Mouse (Mus musculus): Measurements from ENCODE around the gene Ddx39b.
"Not testable (repeated sequence)": the region's sequence is repeated elsewhere in the genome, so short reads cannot be mapped to it uniquely, and the experiment has no call there.

Gene Ddx39b

GRCm38 (mm10) chr17:35220156-35220952, 21.2 kb upstream of the Ddx39b start, which contains the start of gene Gm16181:
Gene Gm16181 (plus strand): TSS chr17:35220834.
- no peak for DNase-seq

GRCm38 (mm10) chr17:35222299-35222698, 19.2 kb upstream of the Ddx39b start:
- DNase-seq = no peak

- DNase-seq = no peak
Observed at GRCm38 (mm10) chr17:35224641-35225040, 16.9 kb upstream of the Ddx39b start.

DNA sequence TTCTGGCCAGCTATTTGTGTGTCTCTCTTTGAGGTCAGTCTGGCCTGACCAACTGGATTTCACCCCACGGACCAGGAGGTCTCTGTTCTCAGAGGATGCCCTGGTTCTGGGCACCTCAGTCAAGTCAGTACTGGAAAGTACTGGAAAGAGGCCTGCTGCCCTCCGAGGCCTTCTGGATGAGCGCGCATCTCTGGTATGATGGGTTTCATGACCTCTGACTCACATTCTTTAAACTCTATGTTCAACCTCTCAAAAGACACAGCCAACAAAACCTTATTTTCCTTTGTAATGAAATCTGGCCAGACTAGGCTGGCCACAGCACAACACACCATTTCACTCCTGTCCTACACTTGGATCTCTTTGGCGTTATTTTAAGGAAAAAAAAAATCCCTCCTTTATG, 16.1 kb upstream of the Ddx39b start:
- DNase-seq = no peak

DNA sequence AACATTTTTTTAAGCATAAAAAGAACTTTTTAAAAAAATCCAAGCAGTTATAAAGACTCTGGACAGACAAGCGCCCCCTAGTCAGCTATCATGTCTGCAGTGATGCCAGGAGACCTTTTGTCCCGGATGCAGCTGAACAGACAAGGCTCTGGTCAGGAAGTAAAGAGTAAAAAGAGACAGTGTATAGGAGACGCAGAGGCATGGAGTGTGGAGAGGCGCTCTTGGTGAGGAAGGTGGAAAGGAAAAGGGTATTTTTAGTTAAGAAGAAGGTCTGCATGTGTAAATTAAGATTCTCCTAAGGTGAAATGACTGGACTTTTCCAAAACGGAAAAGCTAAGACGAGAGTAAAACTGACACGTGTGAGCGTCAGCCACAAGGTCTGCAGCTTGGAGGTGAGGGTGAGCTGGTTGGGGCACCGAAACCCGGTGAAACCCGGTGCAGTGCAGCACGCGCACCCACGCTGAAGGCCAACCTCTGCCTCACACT, 14.9 kb upstream of the Ddx39b start:
- no peak for DNase-seq

- no peak for DNase-seq
Observed at GRCm38 (mm10) chr17:35231022-35231421, 10.5 kb upstream of the Ddx39b start.

DNA sequence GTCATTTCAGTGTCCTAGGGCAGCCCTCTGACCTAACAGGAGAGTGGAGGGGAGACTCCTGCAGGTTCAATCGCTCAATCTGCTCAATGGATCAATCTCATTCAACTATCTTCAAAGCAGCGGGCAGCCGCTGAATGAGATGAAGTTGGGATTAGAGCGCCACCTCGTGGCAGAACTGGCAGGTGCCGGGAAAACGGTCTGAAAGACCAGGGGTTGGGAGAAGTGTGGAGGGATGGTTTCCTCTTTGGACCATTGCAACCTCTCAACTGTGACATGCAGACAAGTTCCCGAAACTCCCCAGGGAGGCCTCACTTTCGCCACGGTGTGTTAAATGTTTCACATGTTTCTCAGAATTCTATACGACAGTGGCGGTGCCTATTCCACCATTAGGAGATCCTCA, 9.5 kb upstream of the Ddx39b start:
- DNase-seq = peak; percentile 78

- DNase-seq = no peak
Observed at GRCm38 (mm10) chr17:35232659-35233058, 8.9 kb upstream of the Ddx39b start.

- no peak for DNase-seq
Observed at GRCm38 (mm10) chr17:35233114-35233980, 8.2 kb upstream of the Ddx39b start, which contains the start of gene Atp6v1g2. Gene Atp6v1g2 (plus strand): TSS chr17:35233660.

DNA sequence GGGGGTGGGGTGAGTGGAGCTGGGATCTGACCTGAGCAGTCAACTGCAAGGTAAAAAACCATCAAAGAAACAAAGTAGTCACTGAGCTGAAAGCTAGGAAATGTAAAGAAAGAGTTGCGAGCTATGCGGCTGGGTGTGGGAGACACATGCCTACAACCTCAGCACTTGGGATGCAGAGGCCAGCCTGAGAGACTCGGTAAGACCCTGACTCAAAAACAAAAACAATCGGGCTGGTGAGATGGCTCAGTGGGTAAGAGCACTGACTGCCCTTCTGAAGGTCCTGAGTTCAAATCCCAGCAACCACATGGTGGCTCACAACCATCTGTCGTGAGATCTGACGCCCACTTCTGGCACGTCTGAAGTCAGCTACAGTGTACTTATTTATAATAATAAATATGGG, 7.5 kb upstream of the Ddx39b start:
- DNase-seq = not testable (repeated sequence)

- no peak for DNase-seq
Observed at GRCm38 (mm10) chr17:35234903-35235302, 6.6 kb upstream of the Ddx39b start.

DNA sequence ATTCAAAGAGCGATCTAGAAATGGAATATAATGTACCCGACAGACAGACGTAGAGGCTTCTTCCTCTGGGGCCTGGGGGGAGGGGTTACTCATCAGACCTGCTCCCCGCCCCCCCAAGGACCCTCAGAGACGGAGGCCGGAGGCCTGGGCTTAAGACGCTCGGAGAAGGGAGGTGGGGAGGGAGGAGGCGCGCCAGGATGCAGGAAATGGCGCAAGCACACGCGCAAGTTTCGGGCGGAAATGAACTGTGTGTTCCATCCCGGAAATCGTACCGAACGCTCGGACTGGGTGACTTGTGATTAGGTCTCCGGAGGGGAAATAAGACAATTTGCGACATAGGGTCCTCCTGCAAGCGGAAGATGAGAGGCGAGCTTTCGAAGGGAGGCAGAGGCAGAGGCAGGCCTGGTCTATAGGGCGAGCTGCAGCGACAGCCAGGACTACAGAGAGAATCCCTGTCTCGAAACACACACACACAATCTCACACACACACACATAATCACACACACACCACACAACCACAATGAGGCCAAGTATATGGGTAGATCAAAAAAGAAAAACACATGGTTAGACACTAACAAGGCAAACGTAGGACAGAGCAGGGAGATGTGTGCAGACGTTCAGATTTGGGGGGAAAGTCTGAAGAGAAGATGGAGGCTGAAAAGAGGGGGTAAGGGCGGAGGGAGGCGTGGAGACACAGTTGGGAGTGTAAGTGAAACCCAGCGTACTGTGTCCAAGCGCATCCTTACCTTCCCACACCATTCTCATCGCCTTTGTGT, 5.7 kb upstream of the Ddx39b start, which contains the start of gene Nfkbil1:
Gene Nfkbil1, minus strand, starts transcription at position 179 of the 776 bp plus-strand sequence.
- DNase-seq = peak; percentile 89

GRCm38 (mm10) chr17:35236390-35236746, 5.2 kb upstream of the Ddx39b start:
- DNase-seq = peak; percentile 98

DNA sequence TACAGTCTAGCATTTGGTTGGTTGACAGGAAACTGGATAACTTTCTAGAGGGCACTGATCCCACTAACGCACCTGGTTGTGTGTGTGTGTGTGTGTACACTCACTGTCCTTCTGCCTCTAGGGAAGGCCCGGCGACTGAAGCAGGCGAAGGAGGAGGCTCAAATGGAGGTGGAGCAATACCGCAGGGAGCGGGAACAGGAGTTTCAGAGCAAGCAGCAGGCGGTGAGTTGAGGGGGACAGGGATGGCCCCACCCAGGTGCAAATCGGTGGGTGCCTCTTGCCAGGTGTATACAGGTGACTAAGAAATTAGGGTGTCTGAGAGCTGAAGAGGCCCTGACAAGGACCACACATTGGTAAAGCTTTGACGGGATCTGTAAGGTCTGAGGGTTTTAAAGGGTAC, 4.5 kb upstream of the Ddx39b start:
- peak; percentile 58 for DNase-seq

- DNase-seq = no peak
Observed at GRCm38 (mm10) chr17:35237504-35237903, 4.0 kb upstream of the Ddx39b start.

DNA sequence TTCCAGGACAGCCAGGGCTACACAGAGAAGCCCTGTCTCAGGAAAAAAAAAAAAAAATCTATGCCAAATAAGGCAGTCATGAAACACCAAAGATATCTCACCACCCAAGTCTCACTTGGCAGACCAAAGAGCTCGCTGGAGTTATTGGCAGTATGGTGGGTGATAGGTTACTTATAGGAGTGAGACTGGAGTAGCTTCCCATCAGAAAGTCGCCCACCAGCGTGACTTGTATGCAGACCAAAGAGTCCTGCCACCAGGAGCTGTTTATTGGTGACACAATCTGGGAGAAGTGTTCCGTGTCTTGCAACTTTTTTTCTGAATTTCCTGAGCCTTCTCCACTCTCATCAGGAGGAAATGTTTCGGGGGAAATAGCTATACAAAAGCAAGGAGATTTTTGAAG, 1.8 kb upstream of the Ddx39b start:
- no peak for DNase-seq

GRCm38 (mm10) chr17:35240384-35241304, 902 bp upstream of the Ddx39b start:
- DNase-seq = no peak

- DNase-seq = no peak
Observed at GRCm38 (mm10) chr17:35242015-35242941, 732 bp downstream of the Ddx39b start.

DNA sequence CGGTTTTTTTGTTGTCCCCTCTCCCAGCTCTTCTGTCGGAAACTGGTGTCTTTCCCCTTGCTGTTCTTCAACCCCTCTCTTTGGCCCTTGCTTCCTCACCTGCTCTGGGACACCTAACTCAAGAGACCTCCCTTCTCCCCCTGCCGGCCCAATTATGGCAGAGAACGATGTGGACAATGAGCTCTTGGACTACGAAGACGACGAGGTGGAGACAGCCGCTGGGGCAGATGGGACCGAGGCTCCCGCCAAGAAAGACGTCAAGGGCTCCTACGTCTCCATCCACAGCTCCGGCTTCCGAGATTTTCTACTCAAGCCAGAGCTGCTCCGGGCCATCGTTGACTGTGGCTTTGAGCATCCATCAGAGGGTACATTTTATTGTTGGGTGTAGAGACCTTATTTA, 1.5 kb downstream of the Ddx39b start:
- DNase-seq = peak; percentile 64

GRCm38 (mm10) chr17:35244999-35245398, 3.5 kb downstream of the Ddx39b start:
- no peak for DNase-seq

All from right cerebral cortex, postnatal 25 days (tissue).